Mouse (Mus musculus): ENCODE measurements at regions not wholly inside any gene's neighbourhood (a gene's known extent, or its start where the extent isn't known, plus 50 kb on each side); places are given as distances from the start of the nearest gene placed in this dataset.

DNA sequence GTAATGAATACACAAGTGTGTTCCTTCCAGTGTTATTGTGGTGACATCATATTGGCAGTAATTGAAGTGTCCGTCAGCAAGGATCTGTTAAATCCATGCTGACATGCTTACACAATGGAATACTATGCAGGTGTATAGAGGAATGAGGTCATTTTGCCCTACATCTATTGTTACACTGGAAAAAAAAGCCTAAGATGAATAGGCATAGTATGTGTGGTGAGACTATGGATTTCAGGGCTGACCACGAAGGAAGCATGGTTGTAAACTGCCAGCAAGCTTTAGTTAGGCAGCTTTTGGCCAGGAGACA, 143.1 kb upstream of the Egfl6 start:
- no peak for DNase-seq
- TF ChIP-seq CTCF (IDR thresholded peaks at IDR 0.05; ENCODE audit: insufficient read depth, low read length), result no peak
- WGBS, result 79% methylated on average over 2 of the region's 2 CpGs
- H3K4me3 ChIP-seq (replicated peaks; ENCODE audit: extremely low read depth, low read depth, low read length), result no peak overlapping the region
- H3K4me1 ChIP-seq (ENCODE audit: control insufficient read depth, insufficient read depth, low read length), result no peaks in the 10 kb centered on the region

DNA sequence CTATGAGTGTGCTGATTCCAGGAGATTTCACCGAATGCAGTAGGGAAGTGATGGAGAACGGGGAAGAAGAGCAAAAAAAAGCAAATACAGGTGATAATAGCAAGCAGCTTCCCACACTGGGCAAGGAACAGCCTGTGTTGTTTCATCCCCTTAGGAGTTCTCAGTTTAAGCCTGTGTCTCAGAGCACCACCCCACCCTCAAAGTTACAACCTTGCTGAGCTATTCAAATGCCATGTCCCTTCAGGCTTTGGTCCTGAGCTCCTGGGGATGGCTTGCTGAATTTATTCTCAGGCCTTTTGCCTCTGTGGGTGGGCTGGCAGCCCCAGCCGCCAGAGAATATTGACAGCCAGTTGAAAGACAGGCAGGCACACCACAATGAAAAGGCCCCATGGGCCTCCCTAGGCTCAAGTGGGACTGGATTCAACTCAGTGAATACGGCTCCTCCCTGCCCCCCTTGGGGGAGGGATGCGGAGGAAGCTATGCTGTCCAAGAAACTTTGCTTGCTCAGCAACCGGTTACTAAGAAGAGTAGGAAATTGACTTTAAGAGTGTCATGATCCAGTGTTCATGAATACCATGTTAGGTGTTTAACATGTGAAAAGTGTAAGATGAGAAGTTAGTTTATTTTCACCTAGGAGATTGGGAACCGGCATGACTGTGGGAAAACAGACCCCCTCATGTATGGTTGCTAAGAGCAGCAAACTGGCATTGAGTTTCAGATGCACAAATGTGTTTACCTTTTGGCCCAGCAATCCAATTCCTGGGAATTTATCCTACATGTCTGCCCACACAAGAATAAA, 142.5 kb upstream of the Egfl6 start:
- whole genome bisulfite sequencing, result 63% methylated on average over 7 of the region's 7 CpGs
- DNase-seq, result no peak
- Histone ChIP-seq H3K4me3 (replicated peaks; ENCODE audit: extremely low read depth, low read depth, low read length) (no peak overlapping the region), H3K4me1 (ENCODE audit: control insufficient read depth, insufficient read depth, low read length) (no peaks in the 10 kb centered on the region)
- TF ChIP-seq POLR2A (IDR thresholded peaks at IDR 0.05; ENCODE audit: borderline replicate concordance, extremely low read depth, low read depth, low read length) (no peak), CTCF (IDR thresholded peaks at IDR 0.05; ENCODE audit: insufficient read depth, low read length) (no peak)

DNA sequence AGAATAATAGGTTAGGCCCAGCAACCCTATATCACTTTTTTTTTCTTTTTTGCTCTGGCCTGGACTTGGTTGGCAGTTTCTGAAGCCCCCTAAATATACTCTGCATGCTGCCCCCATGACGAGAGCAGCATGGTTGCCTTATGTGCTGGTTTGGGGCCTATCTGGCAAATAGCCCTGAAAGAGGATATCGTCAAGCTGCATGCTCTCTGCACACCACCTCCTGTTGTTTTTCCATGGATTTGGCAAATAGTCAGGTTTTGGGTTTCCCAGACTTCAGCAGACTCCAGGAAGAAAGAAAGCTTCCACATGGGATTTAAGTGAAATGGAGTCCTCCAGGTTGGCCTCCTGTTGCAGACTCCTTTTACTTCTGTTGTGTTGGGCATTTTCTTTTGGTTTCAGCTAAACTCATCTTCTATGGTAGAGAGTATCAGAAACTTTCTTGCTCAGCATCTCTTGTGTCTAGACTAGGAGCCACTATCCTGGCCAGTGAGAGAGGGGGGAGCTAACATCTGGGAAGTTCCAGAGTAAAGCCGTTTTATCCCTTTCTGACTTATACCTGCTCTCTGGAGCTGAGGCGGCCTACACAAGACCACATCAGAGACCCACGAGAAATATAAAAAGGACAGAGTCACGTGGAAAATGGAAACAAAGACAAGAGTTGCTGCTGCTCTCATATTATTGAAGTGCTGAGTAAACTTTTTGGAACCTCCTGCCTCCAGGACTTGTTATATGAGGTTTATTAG, 140.4 kb upstream of the Egfl6 start:
- WGBS, result 80% methylated on average over 6 of the region's 6 CpGs
- Histone ChIP-seq H3K4me3 (replicated peaks; ENCODE audit: extremely low read depth, low read depth, low read length) (no peak overlapping the region), H3K4me1 (ENCODE audit: control insufficient read depth, insufficient read depth, low read length) (no peaks in the 10 kb centered on the region)
- DNase-seq, result no peak
- TF ChIP-seq POLR2A (IDR thresholded peaks at IDR 0.05; ENCODE audit: borderline replicate concordance, extremely low read depth, low read depth, low read length) (no peak), CTCF (IDR thresholded peaks at IDR 0.05; ENCODE audit: insufficient read depth, low read length) (no peak)

DNA sequence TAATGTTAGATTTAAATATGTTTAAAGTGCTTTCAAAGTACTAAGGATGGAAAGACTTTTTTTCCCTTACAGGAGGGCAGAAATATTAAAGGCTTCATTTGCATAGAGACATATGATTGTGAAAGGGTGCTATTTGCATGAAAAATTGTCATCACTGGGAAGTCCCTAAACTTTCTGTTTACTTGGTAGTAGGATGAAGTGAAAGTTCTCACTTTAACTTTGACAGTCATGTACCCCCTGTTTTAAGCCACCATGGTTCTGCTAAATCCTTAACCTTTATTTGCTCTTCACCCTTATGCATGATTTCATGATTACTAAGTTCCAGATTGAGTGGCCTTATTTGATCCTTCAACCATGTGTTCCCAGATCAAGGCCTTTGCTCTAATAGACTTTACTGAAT, 132.6 kb upstream of the Egfl6 start:
- DNase-seq, result no peak
- Histone ChIP-seq H3K4me3 (replicated peaks; ENCODE audit: extremely low read depth, low read depth, low read length) (no peak overlapping the region), H3K4me1 (ENCODE audit: control insufficient read depth, insufficient read depth, low read length) (no peaks in the 10 kb centered on the region)
- TF ChIP-seq POLR2A (IDR thresholded peaks at IDR 0.05; ENCODE audit: borderline replicate concordance, extremely low read depth, low read depth, low read length) (no peak), CTCF (IDR thresholded peaks at IDR 0.05; ENCODE audit: insufficient read depth, low read length) (no peak)

DNA sequence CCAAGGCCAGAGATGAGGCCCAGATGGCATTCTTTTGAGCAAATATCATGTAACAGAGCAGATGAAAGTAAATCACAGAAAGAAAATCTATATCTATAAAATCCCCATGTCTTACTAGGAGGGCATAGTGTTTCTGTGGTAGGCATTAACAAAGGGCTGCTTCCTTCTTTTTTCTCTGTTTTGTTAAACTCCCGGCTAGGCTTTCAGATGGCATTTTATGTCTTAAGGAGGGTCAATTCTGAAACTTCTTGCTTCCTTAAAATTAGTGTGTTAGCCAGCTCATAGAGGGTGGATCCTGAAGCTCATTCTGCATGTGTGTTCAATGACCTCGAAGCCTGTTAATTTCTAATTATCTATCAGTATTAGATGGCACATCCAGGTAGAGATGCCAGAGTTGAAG, 123.8 kb upstream of the Egfl6 start:
- 66% methylated on average over 2 of the region's 2 CpGs for WGBS
- TF ChIP-seq CTCF (IDR thresholded peaks at IDR 0.05; ENCODE audit: insufficient read depth, low read length) (no peak), POLR2A (IDR thresholded peaks at IDR 0.05; ENCODE audit: borderline replicate concordance, extremely low read depth, low read depth, low read length) (no peak)
- H3K4me1 ChIP-seq (ENCODE audit: control insufficient read depth, insufficient read depth, low read length), result no peaks in the 10 kb centered on the region
- H3K4me3 ChIP-seq (replicated peaks; ENCODE audit: extremely low read depth, low read depth, low read length), result no peak overlapping the region
- no peak for DNase-seq

DNA sequence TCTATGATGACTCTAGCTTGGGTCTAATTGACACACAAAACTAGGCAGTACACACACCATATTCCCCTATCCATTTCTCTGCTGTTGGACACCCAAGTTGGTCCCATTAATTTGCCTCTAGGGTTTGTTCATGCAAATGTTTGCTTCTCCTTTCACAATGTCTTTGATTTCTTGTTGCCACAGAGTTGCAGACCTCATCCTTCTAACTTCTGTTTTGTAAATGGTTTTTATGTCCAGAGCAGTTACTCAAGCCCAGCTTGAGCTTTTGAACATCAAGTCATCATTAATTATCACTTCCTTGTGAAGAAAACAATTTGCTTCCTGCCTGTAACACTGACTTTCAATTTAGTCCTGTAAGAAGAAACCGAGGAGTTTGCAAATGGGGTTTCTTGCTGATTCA, 122.6 kb upstream of the Egfl6 start:
- H3K4me3 ChIP-seq (replicated peaks; ENCODE audit: extremely low read depth, low read depth, low read length), result no peak overlapping the region
- no peak for DNase-seq
- H3K4me1 ChIP-seq (ENCODE audit: control insufficient read depth, insufficient read depth, low read length), result no peaks in the 10 kb centered on the region
- 60% methylated on average over 1 of the region's 1 CpGs for WGBS
- TF ChIP-seq POLR2A (IDR thresholded peaks at IDR 0.05; ENCODE audit: borderline replicate concordance, extremely low read depth, low read depth, low read length) (no peak), CTCF (IDR thresholded peaks at IDR 0.05; ENCODE audit: insufficient read depth, low read length) (no peak)

DNA sequence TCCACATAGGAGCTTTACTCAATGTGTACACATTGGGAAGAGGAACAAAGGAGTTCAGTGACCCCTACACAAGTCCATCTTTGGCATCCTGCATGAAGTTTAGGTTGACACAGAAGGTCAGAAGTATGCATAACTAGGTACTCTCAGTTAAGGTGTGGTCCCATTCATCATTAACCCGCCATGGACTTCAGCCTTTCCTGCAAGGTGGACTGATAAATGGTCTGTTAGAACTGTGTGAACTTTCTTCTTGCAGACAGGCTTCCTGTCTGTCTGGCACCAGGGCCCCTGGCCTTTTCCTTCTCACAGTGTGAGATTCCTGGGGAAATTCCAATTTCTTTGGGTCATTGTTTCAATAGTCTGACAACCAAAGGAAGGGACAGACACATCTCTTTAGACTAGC, 121.5 kb upstream of the Egfl6 start:
- Histone ChIP-seq H3K4me3 (replicated peaks; ENCODE audit: extremely low read depth, low read depth, low read length) (no peak overlapping the region), H3K4me1 (ENCODE audit: control insufficient read depth, insufficient read depth, low read length) (no peaks in the 10 kb centered on the region)
- no peak for DNase-seq
- TF ChIP-seq POLR2A (IDR thresholded peaks at IDR 0.05; ENCODE audit: borderline replicate concordance, extremely low read depth, low read depth, low read length) (no peak), CTCF (IDR thresholded peaks at IDR 0.05; ENCODE audit: insufficient read depth, low read length) (no peak)
- WGBS, result 33% methylated on average over 1 of the region's 1 CpGs

DNA sequence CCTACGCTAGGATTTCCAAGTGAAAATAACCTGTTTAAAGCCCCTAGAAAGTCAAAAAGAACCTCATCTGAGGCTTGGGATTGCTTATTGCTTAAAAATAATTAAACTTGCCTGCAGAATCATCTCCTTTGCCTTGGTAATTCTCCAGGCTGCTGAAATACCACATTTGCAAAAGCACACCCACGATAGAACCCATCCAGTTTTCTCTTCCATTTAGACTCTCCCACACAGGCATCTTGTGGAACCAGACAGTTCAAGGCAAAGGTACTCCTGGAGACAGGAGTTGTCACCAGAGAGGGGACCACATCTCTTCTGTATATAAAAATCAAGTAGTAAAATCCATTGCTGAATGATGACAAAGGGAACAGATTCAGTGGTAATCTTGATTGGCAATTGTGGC, 118.8 kb upstream of the Egfl6 start:
- WGBS, result 90% methylated on average over 2 of the region's 2 CpGs
- Histone ChIP-seq H3K4me3 (replicated peaks; ENCODE audit: extremely low read depth, low read depth, low read length) (no peak overlapping the region), H3K4me1 (ENCODE audit: control insufficient read depth, insufficient read depth, low read length) (no peaks in the 10 kb centered on the region)
- TF ChIP-seq POLR2A (IDR thresholded peaks at IDR 0.05; ENCODE audit: borderline replicate concordance, extremely low read depth, low read depth, low read length), result no peak
- TF ChIP-seq CTCF (IDR thresholded peaks at IDR 0.05; ENCODE audit: insufficient read depth, low read length), result no peak
- DNase-seq, result no peak

DNA sequence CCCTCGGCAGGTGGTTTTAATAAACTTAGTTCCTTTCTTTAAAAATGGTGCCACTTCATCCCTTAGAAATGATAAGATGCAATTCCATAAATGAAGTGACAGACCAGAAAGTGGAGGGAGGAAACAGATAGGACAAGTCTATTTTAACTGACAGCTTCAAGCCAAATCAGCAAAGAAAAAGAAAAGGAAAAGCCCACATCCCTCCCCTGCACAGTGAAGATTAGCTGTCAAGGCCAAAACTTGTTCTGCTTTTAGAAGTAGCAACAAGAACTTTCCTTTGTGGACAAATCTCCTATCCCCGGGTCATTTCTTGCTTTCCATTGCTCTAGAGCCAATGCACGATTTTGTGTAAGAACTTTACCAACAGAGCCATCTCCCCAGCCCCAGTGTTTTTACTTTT, 108.7 kb upstream of the Egfl6 start:
- H3K4me3 ChIP-seq (replicated peaks; ENCODE audit: extremely low read depth, low read depth, low read length), result no peak overlapping the region
- DNase-seq, result no peak
- 65% methylated on average over 3 of the region's 3 CpGs for WGBS
- no peak for TF ChIP-seq CTCF (IDR thresholded peaks at IDR 0.05; ENCODE audit: insufficient read depth, low read length)
- TF ChIP-seq POLR2A (IDR thresholded peaks at IDR 0.05; ENCODE audit: borderline replicate concordance, extremely low read depth, low read depth, low read length), result no peak
- no peaks in the 10 kb centered on the region for H3K4me1 ChIP-seq (ENCODE audit: control insufficient read depth, insufficient read depth, low read length)

DNA sequence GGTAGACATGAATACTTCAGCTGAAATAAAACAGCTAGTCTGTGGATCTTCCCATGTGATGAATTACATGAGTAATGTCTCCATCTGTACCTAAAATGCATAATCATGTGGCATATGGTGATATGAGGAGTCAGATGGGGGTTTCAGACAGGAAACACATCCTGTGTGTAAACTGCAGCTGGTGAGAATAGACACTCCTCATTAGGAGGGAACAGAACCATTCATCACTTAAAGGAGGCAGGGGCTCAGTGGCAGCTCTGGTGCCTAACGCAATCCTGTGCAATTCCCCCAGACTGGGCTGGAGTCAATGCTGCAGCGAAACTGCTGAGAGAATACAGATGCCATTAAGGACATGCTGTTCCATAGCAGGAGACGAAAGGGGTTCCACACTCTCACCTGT, 103.3 kb upstream of the Egfl6 start:
- Histone ChIP-seq H3K4me3 (replicated peaks; ENCODE audit: extremely low read depth, low read depth, low read length) (no peak overlapping the region), H3K4me1 (ENCODE audit: control insufficient read depth, insufficient read depth, low read length) (no peaks in the 10 kb centered on the region)
- DNase-seq, result no peak
- WGBS, result 81% methylated on average over 3 of the region's 3 CpGs
- no peak for TF ChIP-seq POLR2A (IDR thresholded peaks at IDR 0.05; ENCODE audit: borderline replicate concordance, extremely low read depth, low read depth, low read length)
- TF ChIP-seq CTCF (IDR thresholded peaks at IDR 0.05; ENCODE audit: insufficient read depth, low read length), result no peak
